Mouse (Mus musculus): ENCODE measurements around the gene Avpr1a.

Gene Avpr1a

GRCm38 (mm10) chr10:122447861-122448716 lies at the start of gene Avpr1a:
Gene Avpr1a (plus strand): TSS chr10:122448499.
- in situ Hi-C loops (cut with MboI; ENCODE audit: low pct_unique_long_range_greater_than_20kb in 1 of 2, low sequenced_read_pairs in 2 of 2, unreplicated experiment in 1 of 2), result no loop called here

- in situ Hi-C loops (cut with MboI; ENCODE audit: low pct_unique_long_range_greater_than_20kb in 1 of 2, low sequenced_read_pairs in 2 of 2, unreplicated experiment in 1 of 2), result no loop called here
Measured at GRCm38 (mm10) chr10:122402270-122402669, 46.0 kb upstream of the Avpr1a start.

- in situ Hi-C loops (cut with MboI; ENCODE audit: low pct_unique_long_range_greater_than_20kb in 1 of 2, low sequenced_read_pairs in 2 of 2, unreplicated experiment in 1 of 2), result no loop called here
Measured at GRCm38 (mm10) chr10:122406333-122406732, 42.0 kb upstream of the Avpr1a start.

GRCm38 (mm10) chr10:122408697-122409409 lies 39.4 kb upstream of the Avpr1a start:
- in situ Hi-C loops (cut with MboI; ENCODE audit: low pct_unique_long_range_greater_than_20kb in 1 of 2, low sequenced_read_pairs in 2 of 2, unreplicated experiment in 1 of 2), result no loop called here

DNA sequence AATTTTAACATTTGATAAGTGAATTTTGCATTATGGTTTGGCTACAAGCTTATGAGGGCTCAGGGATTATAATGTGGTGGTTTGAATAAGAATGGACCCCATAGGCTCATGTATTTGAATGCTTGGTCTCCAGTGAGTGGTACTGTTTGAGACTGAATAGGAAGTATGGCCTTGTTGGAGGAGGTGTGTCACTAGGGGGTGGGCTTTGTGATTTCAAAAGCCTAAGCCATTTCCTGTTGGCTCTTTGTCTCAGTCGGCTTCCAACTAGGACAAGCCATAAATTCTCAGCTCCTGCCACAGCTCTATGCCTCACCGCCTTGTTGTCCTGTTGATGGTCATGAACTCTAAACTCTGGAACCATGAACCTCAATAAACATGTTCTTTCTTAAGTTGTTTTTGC lies 37.5 kb upstream of the Avpr1a start:
- in situ Hi-C loops (cut with MboI; ENCODE audit: low pct_unique_long_range_greater_than_20kb in 1 of 2, low sequenced_read_pairs in 2 of 2, unreplicated experiment in 1 of 2), result no loop called here

DNA sequence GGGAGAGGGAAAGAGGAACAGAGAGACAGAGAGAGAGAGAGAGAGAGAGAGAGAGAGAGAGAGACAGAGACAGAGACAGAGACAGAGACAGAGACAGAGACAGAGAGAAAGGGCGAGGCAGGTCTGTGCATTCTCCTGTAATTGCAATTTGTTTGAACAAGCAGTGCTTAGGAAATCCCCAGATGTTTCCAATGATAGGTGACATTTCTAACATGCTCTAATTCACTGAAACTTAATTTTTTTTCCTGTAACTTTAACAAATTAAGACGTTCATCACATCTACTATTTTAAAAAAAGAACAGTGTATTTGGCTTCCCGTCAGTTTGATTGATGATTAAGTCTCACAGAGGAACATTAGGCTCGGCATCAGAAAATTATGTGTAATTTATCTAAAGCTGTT lies 15.6 kb upstream of the Avpr1a start:
- in situ Hi-C loops (cut with MboI; ENCODE audit: low pct_unique_long_range_greater_than_20kb in 1 of 2, low sequenced_read_pairs in 2 of 2, unreplicated experiment in 1 of 2), result no loop called here

GRCm38 (mm10) chr10:122447275-122447674 lies 1.0 kb upstream of the Avpr1a start:
- in situ Hi-C loops (cut with MboI; ENCODE audit: low pct_unique_long_range_greater_than_20kb in 1 of 2, low sequenced_read_pairs in 2 of 2, unreplicated experiment in 1 of 2), result no loop called here

- in situ Hi-C loops (cut with MboI; ENCODE audit: low pct_unique_long_range_greater_than_20kb in 1 of 2, low sequenced_read_pairs in 2 of 2, unreplicated experiment in 1 of 2), result no loop called here
Measured at GRCm38 (mm10) chr10:122448717-122449611, 665 bp downstream of the Avpr1a start.

DNA sequence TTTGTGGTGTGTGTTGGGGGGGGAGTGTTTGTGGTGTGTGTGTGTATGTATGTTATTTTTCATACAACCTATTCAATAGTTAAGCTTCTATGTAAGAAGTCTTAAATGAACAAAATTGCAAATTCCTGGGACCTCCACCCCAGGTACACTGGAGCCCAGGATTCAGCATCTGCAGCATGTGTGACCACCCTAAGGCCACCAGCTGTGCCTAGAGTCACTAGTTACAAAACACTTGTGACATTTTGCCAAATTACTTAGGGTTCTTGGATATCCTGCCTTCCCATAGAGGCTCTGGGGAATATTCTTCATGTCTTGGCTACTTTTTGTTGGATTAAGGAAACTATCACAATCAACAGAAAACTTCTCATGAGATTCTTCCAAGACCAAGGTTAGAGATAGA lies 1.6 kb downstream of the Avpr1a start:
- in situ Hi-C loops (cut with MboI; ENCODE audit: low pct_unique_long_range_greater_than_20kb in 1 of 2, low sequenced_read_pairs in 2 of 2, unreplicated experiment in 1 of 2), result no loop called here

DNA sequence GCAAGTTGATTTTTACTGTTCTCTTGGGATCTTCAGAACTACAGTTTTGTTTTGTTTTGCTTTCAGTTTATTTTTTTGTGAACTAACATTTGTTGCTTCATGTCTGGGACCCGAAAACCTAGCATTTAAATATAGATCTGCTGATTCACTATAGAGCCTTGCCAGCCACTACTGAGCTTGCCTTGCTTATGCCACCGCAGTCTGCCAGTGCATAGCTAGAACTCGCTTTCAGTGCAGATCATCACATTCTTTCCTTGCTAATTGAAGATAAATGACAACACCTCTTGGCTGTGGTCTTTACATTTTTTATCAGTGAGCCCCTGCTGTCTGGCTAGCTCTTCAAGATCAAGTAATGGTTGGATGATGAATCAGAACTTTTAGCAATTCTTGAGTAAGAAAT lies 5.2 kb downstream of the Avpr1a start:
- in situ Hi-C loops (cut with MboI; ENCODE audit: low pct_unique_long_range_greater_than_20kb in 1 of 2, low sequenced_read_pairs in 2 of 2, unreplicated experiment in 1 of 2), result no loop called here

DNA sequence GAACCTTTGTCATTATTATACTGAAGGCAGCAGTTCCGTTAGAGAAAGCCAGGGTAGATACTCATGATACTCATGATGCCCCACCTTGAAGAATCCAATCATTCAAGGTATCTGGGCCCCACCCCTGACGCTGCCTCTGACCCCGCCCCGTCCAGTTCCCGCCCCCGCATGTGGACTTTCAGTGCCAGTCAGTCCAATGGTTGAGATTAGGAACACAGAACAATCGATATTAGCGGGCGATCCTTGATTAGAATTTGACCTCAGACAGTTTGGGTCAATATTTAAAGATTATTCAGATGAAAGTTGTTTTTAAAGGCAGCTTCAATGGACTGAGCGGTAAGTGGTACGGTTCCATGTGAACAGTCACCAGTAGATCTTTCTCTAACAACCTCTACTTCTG lies 7.5 kb downstream of the Avpr1a start:
- in situ Hi-C loops (cut with MboI; ENCODE audit: low pct_unique_long_range_greater_than_20kb in 1 of 2, low sequenced_read_pairs in 2 of 2, unreplicated experiment in 1 of 2), result no loop called here

DNA sequence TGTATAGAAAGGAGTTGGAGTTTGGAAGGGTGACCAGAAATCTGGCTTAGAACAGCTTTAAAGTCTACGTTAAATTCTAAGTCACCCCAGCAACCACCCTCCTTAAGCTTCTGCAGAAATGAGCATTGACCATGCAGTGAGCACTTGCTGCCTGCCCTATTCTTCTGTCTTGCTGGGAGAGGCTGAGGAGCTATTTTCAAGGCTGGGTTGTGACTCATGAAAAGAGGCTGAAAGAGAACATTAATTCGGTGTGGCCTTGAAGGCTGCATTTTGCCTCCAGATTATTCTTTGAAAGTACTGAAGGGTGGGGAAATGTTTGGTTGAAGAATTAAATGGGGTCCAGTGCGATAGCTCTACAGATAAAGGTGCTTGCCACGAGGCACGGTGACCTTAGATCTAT lies 28.5 kb downstream of the Avpr1a start:
- in situ Hi-C loops (cut with MboI; ENCODE audit: low pct_unique_long_range_greater_than_20kb in 1 of 2, low sequenced_read_pairs in 2 of 2, unreplicated experiment in 1 of 2), result no loop called here

- in situ Hi-C loops (cut with MboI; ENCODE audit: low pct_unique_long_range_greater_than_20kb in 1 of 2, low sequenced_read_pairs in 2 of 2, unreplicated experiment in 1 of 2), result no loop called here
Measured at GRCm38 (mm10) chr10:122498551-122498950, 50.3 kb downstream of the Avpr1a start.

DNA sequence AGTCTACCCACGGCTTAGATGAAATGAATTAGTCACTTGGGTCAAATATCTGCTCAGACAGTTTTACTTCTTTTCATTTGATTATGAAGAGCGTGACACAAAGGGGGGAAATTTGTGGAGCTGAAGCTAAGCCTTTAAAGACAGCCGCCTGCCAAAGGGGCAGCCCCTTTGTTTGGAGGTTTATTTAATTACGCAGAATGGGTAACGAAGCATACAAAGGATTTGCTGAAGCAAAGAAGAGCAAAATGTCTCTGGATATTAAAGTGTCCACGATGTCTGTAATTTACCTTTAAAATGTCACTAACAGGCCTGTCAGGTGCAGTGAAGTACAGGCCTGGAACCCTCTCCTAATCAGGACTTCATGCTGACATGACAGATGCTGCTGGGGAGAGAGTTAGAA lies 51.0 kb downstream of the Avpr1a start:
- in situ Hi-C loops (cut with MboI; ENCODE audit: low pct_unique_long_range_greater_than_20kb in 1 of 2, low sequenced_read_pairs in 2 of 2, unreplicated experiment in 1 of 2), result no loop called here

All from mouse embryonic stem cell (cell line).